Mouse (Mus musculus) left cerebral cortex, postnatal 36 days (tissue): ENCODE results near the gene Nup133. TPM values are rescaled to one million over a fixed set of nuclear protein-coding genes. Genes with fewer than 3 reads are reported as not detected.

Experiments used
- DNase-seq, 2 experiments: peaks; one replicate each; pipeline ENCODE4 v3.0.0; 2021 to 2022; ENCODE audit warnings: low spot score in 2 of 2, mixed read lengths in 1 of 2
- intact Hi-C: fragments of 180-260 bp; cut with DNase I; formaldehyde crosslinking; loops from one replicate; pipeline ENCODE4 v1.15.1; 2025
- total RNA-seq, 2 experiments: library from RNA; stranded (reverse); gene quantifications; 2 replicates each; pipeline ENCODE4 v1.2.3; 2021

Nup133 gene
- total RNA-seq, 2 experiments from 2014 or later, result 22.0 to 23.4 TPM

DNA sequence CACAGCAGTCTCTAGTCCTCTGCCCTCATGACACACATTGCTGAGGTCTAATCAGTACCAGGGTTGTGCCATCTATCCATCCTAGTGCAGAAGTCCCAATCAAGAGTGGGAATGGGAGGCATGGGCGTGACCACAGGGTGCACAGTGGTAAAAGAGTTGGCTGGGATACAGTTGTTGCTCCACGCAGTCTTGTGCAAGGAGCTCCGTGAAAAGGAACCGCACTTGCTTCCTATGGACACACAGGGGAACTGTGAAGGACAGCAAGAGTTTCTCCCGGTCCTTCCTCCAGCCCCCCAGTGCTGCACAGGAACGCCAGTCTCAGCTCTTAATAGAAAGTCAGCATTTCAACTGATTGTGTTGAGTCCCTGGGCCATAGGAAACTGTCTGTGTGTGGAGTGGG, 10.4 kb upstream of the Nup133 start:
- intact Hi-C loops, result no loop called here
- no peak for DNase-seq

DNA sequence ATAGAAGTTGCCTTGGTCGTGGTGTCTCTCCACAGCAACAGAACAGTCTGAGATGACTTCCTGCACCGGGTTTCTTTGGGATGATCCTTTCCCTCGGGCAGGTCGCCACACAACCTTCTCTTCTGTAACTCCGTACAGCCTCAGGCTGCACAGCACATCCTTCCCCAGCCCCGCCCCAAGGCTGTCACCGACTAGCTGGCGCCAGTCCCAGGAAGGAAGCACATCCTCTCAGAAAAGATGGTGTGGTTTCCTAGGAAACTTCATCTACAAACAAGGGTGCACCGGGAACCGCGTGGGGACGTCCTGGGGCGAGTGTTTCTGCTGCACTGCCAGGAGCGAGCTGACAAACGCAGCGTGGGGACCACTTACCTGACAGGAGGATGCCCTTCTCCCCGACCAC, 9.1 kb upstream of the Nup133 start:
- intact Hi-C loops, result no loop called here
- DNase-seq, result peak; percentile 32 to 45

DNA sequence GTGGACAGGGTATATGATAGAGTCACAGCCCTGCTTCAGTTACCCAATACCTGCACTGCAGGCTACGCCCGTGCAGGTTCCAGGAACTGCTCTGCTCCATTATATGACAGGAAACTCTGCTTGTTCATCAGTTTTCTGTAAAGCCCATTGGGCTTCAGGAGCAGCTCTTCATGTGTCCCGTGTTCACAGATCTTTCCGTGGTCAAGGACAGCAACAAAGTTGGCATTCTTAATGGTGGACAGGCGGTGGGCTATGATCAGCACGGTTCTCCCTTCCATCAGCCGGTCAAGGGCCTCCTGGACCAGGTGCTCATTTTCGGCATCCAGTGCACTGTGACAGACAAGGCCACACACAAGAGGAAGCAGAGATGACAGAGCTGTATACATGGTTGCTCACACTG, 5.2 kb upstream of the Nup133 start:
- DNase-seq, result no peak
- intact Hi-C loops, result no loop called here

DNA sequence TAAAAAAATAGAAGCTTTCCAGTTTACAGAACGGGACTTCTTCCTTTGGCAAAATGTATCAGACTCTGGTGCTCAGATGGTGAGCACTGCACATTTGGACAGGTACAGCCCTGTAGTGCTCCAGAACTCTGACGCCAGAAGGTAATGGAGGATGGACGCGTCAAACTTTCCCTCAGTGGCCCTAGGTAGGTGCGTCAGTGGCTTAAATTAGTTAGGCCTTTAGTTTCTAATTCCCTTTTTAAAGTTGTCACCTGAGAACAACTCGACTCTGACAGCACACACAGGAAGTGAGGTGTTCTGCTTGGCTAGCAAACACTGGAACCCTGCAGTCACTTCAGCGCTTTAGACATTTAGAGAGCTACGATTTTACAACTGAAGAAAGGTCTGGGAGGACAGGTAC, 4.6 kb upstream of the Nup133 start:
- no peak for DNase-seq
- intact Hi-C loops, result no loop called here

DNA sequence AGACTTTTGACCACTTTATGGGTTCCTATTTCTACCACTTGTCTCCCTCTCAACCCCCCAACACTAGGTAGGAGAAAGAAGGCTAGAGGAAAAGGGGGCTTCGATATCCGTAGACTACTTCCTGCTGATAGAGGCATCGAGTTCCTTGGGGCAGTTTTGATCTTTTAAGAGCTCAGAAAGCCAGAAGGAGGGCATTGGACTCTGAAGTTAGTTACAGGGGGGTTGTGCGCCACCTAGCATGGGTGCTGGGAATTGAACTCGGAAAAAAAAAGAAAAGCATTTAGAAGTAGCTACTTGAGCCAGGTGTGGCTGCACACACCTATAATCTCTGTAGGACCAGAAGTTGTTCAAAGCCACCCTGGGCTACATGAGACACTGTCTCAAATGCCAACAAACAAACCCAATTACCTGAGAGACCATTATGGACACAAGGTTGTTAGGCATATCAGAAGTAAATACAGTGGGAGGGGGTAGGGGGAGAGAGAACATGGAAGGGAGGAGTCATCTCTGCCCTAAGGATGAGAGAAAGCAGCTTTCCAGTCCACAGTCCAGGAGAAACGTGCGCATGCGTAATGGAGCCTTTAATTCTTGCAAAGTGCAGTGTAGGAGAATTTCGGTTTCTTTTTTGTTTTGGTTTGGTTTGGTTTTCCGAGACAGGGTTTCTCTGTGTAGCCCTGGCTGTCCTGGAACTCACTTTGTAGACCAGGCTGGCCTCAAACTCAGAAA, 1.2 kb upstream of the Nup133 start:
- intact Hi-C loops, result no loop called here
- DNase-seq, result peak in 1 of 2 experiments; percentile 38

DNA sequence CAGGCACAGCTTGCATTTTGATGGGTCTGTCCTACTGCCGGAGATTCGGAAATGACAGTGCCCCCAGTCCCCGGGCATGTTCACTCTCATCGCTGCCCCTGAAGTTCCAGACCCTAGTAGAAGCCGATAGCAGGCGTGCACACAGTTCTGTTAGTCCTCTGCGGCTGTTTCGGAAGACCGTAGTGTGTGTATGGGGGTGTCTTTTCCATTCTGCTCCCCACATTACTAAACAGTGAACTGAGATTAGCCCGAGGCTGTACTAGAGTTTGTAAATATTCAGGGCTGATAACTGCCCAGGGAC, 571 bp upstream of the Nup133 start:
- intact Hi-C loops, result loop anchor here (5.0 kb wide), 1 partner anchor 73 kb away; the partner anchor contains the start of genes Taf5l and Urb2

DNA sequence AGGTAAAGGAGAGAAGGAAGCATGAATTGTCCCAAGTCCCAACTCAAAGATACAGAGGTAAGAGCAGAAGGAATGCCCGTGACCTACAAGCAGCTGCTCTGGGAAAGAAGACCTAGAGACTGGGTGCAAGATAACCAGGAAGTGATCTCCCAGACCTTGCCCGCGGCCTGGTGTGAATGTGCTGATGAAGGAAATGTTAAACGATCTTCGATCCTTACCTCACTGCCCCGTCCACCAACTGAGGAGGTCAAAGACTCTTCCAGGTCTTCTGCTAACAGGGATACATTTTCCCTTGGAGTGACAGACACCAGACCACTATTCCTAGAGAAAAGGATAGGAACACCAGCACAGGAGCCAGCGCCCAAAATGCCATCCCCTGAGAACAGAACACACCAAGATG, 20.0 kb downstream of the Nup133 start:
- no peak for DNase-seq
- intact Hi-C loops, result loop anchor here (10.0 kb wide), 1 partner anchor 416 kb away; no protein-coding TSS in a partner anchor

More for the DNA sequence above, 571 bp upstream of the Nup133 start:
- DNase-seq, result no peak

DNA sequence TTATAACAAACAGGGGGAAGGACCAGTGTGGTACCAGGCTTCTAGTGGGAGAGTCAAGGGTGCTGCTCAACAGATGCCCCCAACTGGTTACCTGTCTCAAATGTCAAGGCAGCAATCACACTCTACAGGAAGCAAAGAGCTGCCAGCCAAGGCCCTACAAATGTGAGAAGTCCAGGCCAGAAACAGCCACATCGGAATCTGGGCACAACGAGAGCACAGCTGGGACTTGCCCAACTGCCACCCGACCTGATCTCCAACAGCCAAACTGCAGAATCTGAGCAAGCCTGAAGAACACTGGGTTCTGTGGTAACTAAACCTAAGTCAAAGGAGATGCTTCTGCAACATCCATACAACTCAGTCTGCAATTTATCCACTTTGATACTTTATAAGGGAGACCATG, 23.4 kb downstream of the Nup133 start:
- intact Hi-C loops, result loop anchor here (1.0 to 10.0 kb wide), 2 partner anchors 135 to 419 kb away; no protein-coding TSS in a partner anchor
- no peak for DNase-seq

DNA sequence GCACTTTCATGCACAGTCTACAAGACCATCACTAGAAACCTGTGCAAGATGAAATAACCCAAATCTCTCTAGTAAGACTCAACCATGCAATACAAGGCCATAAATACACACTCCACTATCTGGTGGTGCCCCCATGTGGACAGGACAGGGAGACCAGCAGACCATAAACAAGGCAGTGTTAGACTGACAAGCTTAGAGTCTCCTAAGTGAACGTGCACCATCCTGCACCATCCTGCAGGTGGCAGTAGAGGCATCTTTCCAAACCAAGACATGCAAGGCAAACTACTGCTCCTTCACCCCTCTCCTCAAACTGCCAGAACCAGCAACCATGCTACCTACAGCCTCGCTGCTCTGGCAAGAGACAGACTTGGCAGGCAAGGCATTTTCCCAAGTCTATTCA, 24.3 kb downstream of the Nup133 start:
- peak; percentile 81 to 86 for DNase-seq
- intact Hi-C loops, result loop anchor here (1.0 to 10.0 kb wide), 2 partner anchors 134 to 420 kb away; no protein-coding TSS in a partner anchor

DNA sequence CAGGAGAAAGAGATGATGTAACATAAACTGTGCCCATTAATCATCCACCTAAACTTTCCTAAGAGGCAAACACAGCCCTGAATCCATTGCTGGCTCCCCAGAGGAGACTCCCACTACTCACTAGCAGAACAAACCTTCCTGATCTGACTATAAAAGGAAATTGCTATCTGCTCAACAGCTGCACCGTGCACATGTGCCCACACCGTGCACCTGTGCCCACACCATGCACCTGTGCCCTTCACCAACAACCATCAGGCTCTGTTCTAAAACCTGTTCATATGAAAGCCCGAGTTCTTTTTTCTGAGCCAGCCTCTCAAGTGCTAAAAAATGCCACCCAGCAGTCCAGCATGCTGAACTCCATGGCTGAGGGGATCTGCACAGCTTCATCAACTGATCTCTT, 34.4 kb downstream of the Nup133 start:
- intact Hi-C loops, result no loop called here
- no peak for DNase-seq

DNA sequence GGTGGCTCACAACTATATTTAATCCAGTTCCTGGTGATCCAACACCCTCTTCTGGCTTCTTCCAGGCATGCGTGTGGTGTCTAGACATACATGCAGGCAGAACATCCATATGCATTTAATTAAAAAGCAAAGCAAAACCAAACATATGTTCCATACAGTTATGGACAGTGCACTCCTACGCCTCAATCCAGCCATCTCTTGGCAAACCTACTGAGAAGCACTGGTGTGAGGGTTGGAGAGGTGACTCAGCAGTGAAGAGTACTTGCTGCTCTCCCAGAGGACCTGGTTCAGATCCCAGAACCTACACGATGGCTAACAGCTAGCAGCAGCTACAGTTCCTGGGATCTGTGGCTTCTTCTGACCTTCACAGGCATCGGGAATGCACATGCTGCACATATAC, 36.8 kb downstream of the Nup133 start:
- intact Hi-C loops, result no loop called here

DNA sequence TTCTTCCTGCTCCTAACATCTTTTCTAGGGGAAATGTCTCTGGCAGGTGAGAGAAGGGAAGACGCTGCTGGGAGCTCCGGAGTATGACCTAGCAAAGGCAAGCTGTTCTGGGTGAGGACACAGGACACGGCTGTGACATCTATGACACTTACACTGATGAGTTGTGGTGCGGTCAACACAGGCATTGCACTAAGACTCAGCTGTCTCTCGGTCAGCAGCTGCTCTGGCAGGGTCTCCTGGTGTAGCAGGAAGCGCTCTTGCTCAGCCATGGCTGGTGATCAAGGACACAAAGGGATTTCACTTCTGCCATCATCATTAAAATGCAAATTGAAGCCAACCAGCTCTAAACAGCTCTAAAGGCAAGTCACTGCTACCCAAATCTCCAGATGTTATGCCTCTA, 41.5 kb downstream of the Nup133 start:
- DNase-seq, result no peak
- intact Hi-C loops, result no loop called here

More for the DNA sequence above, 36.8 kb downstream of the Nup133 start:
- DNase-seq, result peak; percentile 47 to 66

DNA sequence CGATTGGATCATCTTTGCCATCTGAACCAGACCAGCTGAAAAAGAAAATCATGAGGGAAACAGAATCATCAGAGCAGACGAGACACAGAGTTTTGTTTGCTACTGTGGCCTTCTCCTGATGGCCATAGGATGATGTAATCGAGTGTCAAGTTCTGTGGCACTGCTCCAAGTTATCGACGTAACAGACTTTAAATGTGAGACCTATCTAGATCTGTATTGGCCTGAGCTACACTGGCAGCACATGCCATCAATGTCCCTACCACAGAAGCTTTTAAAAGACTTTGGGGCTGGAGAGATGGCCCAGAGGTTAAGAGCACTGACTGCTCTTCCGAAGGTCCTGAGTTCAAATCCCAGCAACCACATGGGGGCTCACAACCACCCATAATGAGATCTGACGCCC, 46.4 kb downstream of the Nup133 start:
- intact Hi-C loops, result no loop called here
- DNase-seq, result no peak

DNA sequence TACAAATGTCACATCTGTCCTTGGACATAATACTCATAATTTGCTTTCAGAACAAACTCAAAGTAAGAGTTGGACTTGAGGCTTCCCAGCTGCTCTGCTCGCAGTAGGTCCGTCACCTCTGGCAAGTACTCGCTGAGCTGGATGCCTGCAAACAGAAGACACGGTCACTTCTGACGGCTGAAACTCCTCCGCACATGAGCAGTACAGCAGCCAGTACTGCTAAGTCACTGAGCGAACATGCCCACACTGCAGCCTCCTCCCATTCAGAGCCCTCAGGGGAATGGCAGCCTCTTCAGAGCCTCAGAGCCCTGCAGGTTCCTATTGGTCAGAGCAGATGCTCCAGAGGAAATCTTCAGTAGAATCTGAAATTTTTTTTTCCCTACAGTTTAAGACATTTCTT, 49.7 kb downstream of the Nup133 start:
- no peak for DNase-seq
- intact Hi-C loops, result no loop called here

DNA sequence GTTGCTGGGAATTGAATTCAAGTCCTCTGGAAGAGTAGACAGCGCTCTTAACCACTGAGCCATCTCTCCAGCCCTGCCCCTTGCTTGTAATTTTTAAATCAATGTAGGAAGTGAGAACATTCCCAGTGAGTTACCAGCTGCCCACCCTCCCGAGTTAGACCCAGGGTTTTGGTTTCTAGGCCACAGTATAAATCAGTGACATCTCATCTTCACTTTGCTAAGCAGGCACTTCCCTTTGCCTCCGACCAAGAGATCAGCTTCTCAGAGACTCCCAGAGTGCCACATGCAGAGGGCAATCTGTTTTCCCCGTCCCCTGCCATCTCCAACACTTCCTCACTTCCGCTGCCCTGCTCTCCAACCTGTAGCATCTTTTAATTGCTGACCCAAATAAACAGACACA, 50.5 kb downstream of the Nup133 start:
- no peak for DNase-seq
- intact Hi-C loops, result no loop called here

DNA sequence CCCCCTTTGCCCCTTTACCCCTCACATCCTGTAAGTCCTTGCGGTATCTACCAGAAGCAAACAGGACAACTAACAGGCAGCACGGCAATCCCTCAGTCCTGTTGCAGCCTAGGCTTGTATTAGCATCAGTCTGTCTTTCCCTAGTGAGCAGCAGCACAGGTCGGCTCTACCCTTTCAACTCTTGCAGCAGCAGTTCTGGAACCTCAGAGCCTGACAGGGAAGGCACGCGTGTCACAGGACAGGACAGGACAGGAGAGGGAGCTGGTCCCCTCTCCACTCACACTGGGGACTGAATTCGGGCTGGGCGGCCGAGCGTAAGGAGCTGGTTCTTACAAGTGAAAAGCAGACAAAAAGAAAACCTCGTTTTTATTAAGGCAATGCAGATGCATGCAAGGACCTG, 52.3 kb downstream of the Nup133 start:
- intact Hi-C loops, result no loop called here
- DNase-seq, result no peak

DNA sequence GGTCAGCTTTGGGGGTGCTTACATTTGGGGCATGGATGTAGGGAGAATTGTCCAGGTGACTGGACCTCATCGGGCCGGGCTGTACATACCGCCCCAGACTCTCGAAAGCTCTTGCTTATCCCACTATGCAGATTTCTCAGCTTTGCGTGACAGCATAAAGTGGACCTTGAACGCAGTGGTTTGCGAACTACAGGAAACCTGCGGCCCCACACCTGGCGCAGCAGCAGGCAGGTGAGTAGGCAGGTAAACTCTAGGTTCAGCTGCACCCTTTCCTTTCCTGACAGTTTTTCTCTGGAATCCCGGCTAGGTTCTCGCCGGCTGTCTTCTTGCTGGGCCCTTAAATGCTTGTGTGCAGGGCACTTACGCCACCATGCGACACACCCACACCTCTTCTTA, 52.7 kb downstream of the Nup133 start:
- DNase-seq, result no peak
- intact Hi-C loops, result no loop called here

DNA sequence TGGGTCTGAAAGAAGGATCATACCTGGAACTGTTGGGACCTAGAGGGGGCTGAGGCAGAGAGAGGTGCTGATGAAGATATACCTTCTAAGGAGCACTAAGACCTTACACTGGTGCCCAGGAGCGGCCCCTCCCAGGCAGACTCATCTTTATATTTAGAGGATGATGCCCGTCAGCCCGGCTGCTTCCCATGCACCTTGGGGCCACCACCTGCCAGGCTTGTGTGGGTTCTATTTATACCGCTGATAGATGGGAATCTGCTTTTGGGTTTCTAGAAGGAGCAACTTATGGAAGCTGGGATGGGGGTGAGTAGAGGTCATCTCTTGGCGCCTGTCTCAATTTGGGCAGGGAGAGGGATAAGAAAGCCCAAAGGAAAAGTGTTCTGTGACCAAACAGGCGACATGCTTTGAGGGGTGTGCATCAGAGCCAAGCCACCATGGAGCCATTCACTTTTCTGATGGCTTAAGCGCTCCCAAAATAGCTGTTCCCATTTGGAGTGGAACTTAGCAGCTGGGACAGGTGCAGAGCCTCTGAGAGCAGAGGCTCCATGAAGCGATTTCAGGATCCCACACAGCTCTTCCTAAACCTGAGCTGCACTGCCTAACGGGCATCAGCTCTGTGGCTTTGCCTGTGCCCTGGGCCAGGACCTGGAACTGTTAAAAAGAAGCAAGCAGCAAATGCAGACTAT, 53.2 kb downstream of the Nup133 start:
- no peak for DNase-seq
- intact Hi-C loops, result no loop called here

DNA sequence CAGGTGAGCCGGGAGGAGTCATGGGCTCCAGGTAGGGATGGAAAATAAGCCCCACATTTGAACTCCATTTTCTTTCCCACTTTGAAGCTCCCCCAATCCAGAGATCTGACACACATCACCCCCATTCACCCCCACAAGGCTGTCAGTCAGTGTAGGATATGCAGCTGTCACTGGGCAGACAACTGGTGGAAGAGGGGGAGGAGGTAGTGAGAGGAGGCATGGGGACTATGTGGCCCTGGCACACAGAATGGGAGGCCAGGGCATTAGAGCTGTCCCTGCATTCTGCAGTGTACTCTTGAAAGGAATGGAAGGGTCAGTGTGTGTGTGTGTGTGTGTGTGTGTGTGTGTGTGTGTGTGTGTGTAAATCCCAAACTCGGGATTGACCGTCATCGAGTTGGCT, 53.8 kb downstream of the Nup133 start:
- intact Hi-C loops, result no loop called here

DNA sequence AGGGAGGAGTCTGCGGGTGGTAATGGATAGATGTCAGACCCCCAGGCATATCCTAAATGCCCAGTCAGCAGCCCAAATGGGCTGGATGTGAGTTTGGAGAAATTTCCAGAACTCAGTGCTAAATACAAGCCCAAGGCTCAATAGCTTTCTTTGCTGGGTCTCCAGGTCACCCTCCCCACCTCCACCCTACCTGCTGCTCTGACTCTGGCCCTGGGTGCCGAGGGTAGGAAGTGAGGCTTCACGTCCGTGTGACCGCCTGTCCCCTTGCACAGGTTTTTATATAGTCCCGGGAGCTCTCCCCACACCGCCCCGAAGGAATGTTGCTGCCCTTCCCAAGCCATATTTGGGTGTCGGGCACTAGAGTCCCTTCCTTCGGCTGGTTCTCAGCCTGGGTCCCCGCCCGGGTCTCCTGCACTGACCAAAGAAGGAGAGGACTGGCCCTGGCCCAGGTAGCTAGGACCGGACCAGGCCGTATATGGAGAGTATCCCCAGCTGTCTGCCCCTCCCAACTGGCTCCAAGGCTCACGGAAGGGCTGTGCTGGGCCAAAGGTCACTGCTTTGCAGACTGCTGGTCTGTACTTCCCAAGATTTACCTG, 54.5 kb downstream of the Nup133 start, which contains the start of gene Acta1:
Gene Acta1, minus strand, starts transcription at position 250 of the 596 bp plus-strand sequence.
- DNase-seq, result no peak
- intact Hi-C loops, result no loop called here

More for the DNA sequence above, 53.8 kb downstream of the Nup133 start:
- DNase-seq, result no peak

DNA sequence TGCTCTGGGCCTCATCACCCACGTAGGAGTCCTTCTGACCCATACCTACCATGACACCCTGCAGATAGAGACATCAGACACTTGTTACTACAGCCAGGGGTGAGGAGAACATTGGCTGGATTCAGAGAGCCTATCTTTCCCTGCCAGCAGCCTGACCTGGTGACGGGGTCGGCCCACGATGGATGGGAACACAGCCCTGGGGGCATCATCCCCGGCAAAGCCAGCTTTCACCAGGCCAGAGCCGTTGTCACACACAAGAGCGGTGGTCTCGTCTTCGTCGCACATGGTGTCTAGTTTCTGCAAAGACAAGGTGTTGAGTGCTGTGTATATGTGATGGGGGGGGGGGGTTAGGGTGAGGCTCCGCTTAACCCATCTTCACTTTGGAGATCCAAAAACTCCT, 55.7 kb downstream of the Nup133 start:
- intact Hi-C loops, result loop anchor here (2.0 kb wide), 1 partner anchor 35 kb away; no protein-coding TSS in a partner anchor
- DNase-seq, result no peak
